Mouse (Mus musculus): ENCODE results near the gene Tap1.

- TF ChIP-seq CTCF (IDR thresholded peaks at IDR 0.05 in 2 of 3, conservative IDR thresholded peaks at IDR 0.05 in 1 of 3; ENCODE audit: control insufficient read depth in 1 of 3, insufficient read depth in 1 of 3, low read depth in 2 of 3, low read length in 3 of 3, poor library complexity in 1 of 3, severe bottlenecking in 1 of 3), result no peak
- TF ChIP-seq EP300 (IDR thresholded peaks at IDR 0.05; ENCODE audit: low read depth in 1 of 2, low read length in 2 of 2), result no peak
- TF ChIP-seq NELFE (IDR thresholded peaks at IDR 0.05; ENCODE audit: low read depth, low read length), result no peak
- no peak for TF ChIP-seq POLR2A (IDR thresholded peaks at IDR 0.05; ENCODE audit: control insufficient read depth in 1 of 2, insufficient read depth in 1 of 2, low read depth in 1 of 2, low read length in 2 of 2, poor library complexity in 1 of 2)
- no peak for TF ChIP-seq POLR2AphosphoS2 (IDR thresholded peaks at IDR 0.05; ENCODE audit: low read length)
- TF ChIP-seq USF1 (IDR thresholded peaks at IDR 0.05; ENCODE audit: low read depth, low read length), result no peak
These were observed 34.4 kb upstream of the Tap1 start, which contains the start of gene H2-DMb1 for GRCm38 (mm10) chr17:34152923-34153322.
